Mouse (Mus musculus): ENCODE results near the gene Pnma1.

Pnma1 gene

GRCm38 (mm10) chr12:84100604-84101492 is 47.4 kb downstream of the Pnma1 start, which contains the start of gene Acot6:
Gene Acot6, plus strand, starts transcription at chr12:84100654.
- peak; percentile 37 for DNase-seq

- no peak for DNase-seq
These were observed 48.2 kb downstream of the Pnma1 start for GRCm38 (mm10) chr12:84100071-84100470.

GRCm38 (mm10) chr12:84099605-84100004 is 48.7 kb downstream of the Pnma1 start:
- DNase-seq: no peak
